Mouse (Mus musculus) hindbrain, embryonic 13.5 days (tissue): Measurements from ENCODE around the gene Tgm2. TPM values are rescaled to one million over a fixed set of nuclear protein-coding genes. Genes with fewer than 3 reads are reported as not detected.

Experiments
- ATAC-seq: fragments of 200-750 bp; cut with Nextera tagmentation; 2 replicates; pipeline ENCODE4 v1.8.0; 2017; ENCODE audit warnings: moderate TSS enrichment; ENCODE audit not compliant: low FRiP score
- H3K27ac ChIP-seq: fragments of 300-500 bp; sonication (generic); 2 replicates; pipeline ENCODE4 v1.5.1; 2015; ENCODE audit warnings: inconsistent platforms, mild to moderate bottlenecking, moderate library complexity
- H3K27me3 ChIP-seq: fragments of 300-500 bp; sonication (generic); 2 replicates; pipeline ENCODE4 v1.6.1; 2015; ENCODE audit warnings: mild to moderate bottlenecking, inconsistent platforms
- H3K36me3 ChIP-seq: fragments of 300-500 bp; sonication (generic); 2 replicates; pipeline ENCODE4 v1.6.1; 2015; ENCODE audit warnings: mild to moderate bottlenecking, inconsistent platforms
- H3K4me1 ChIP-seq: fragments of 300-500 bp; sonication (generic); replicated peaks from 2 replicates; pipeline ENCODE4 v1.6.1; 2015; ENCODE audit warnings: inconsistent platforms
- H3K4me2 ChIP-seq: fragments of 300-500 bp; sonication (generic); 2 replicates; pipeline ENCODE4 v1.6.1; 2015; ENCODE audit warnings: inconsistent platforms, mild to moderate bottlenecking, moderate library complexity
- H3K4me3 ChIP-seq: fragments of 300-500 bp; sonication (generic); 2 replicates; pipeline ENCODE4 v1.5.1; 2015; ENCODE audit warnings: mild to moderate bottlenecking, inconsistent platforms
- H3K9ac ChIP-seq: fragments of 300-500 bp; sonication (generic); 2 replicates; pipeline ENCODE4 v1.6.1; 2015; ENCODE audit warnings: mild to moderate bottlenecking, inconsistent platforms
- H3K9me3 ChIP-seq: fragments of 300-500 bp; sonication (generic); 2 replicates; pipeline ENCODE4 v1.6.1; 2016; ENCODE audit warnings: inconsistent platforms
- WGBS: fragments of 180-500 bp; shearing (Covaris S2); methylation state at CpG from one replicate; pipeline ENCODE4 v1.1.7; 2015; 5-methylcytosine and 5-hydroxymethylcytosine counted together
- polyA plus RNA-seq: library from polyadenylated mRNA; unstranded; fragments of >200 nt; fragmentation: Nextera tagmentation; extraction: Ambion mirVana; gene quantifications from 2 replicates; pipeline ENCODE4 v1.2.1, GENCODE M21; 2015

The Tgm2 gene
- polyA plus RNA-seq, 1 experiment from 2014 or later, result 10.1 TPM

DNA sequence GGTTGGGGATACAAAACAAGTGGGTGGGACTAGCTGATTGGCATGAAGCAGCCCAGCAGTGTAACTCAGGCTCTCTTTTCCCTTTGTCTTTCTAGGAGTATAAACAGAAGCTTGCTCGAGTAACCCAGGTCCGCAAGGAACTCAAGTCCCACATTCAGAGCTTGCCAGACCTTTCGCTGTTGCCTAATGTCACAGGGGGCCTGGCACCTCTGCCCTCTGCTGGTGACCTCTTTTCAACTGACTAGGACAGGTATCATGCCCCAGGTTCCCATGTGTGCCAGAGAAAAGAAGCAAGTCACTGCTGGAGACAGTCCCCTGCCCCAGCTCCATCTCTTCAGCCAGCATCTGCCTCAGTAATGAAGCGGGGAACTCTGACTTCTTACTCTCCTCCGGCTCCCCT is 71.4 kb downstream of the Tgm2 start:
- Histone ChIP-seq H3K27ac (no peak overlapping the region), H3K27me3 (no peaks in the 10 kb centered on the region), H3K9ac (no peak overlapping the region), H3K4me2 (no peak overlapping the region), H3K9me3 (no peaks in the 10 kb centered on the region), H3K4me3 (no peak overlapping the region), H3K4me1 (peaks cover 7% of the 10 kb centered on the region; the same call in 1 of the 2 replicates), H3K36me3 (peaks cover 67% of the 10 kb centered on the region)
- 88% methylated on average over 5 of the region's 5 CpGs for WGBS
- ATAC-seq, result no peak

GRCm38 (mm10) chr2:158071633-158071995 is 74.6 kb downstream of the Tgm2 start:
- no peak overlapping the region for H3K9ac ChIP-seq
- no peaks in the 10 kb centered on the region for H3K27me3 ChIP-seq
- H3K9me3 ChIP-seq, result no peaks in the 10 kb centered on the region
- no peaks in the 10 kb centered on the region for H3K4me1 ChIP-seq
- H3K27ac ChIP-seq, result no peak overlapping the region
- H3K36me3 ChIP-seq, result peaks cover 73% of the 10 kb centered on the region
- no peak overlapping the region for H3K4me3 ChIP-seq
- no peak for ATAC-seq
- no peak overlapping the region for H3K4me2 ChIP-seq
- 93% methylated on average over 5 of the region's 5 CpGs for WGBS

DNA sequence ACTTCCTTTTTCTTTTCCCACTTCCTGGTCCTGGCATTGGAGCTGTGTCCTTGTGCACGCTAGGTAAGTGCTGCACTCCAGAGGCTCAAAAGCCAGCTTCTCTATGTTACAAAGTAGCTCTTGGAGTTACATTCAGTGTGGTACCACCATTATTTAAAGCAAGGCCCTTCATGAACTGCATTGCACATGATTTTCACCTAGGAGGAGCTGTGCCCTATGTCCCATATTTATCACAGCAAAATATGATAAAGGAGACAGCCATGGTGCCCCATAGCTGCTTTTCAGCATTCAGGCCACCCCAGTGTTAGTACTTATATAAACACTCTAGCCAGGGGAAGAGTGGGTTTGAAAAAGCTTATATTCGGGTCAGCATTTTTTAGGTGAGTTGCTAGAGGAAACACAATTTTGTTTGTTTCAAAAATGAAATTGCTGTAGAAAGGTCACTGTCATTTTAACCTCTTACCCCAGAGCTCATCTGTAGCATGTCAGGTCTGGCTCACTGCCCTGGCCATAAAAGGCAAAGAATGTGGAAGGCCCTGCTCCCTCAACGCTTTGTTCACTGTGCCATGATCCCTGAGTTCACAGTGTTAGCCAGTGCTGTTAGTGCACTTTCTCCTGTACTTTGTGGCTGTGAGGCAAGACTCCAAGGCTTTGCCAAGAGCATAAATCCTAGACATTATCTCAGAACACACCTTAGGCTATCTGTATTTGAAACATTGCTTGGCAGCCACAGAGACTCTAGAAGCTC is 75.2 kb downstream of the Tgm2 start:
- ATAC-seq, result no peak
- H3K4me2 ChIP-seq, result no peak overlapping the region
- 0 out of 2 replicates have a peak, but pooled peaks cover 4% of the 10 kb centered on the region for H3K4me1 ChIP-seq
- no peaks in the 10 kb centered on the region for H3K27me3 ChIP-seq
- no peak overlapping the region for H3K9ac ChIP-seq
- no peaks in the 10 kb centered on the region for H3K9me3 ChIP-seq
- 87% methylated on average over 3 of the region's 3 CpGs for WGBS
- peaks cover 67% of the 10 kb centered on the region for H3K36me3 ChIP-seq
- no peak overlapping the region for H3K4me3 ChIP-seq
- no peak overlapping the region for H3K27ac ChIP-seq

DNA sequence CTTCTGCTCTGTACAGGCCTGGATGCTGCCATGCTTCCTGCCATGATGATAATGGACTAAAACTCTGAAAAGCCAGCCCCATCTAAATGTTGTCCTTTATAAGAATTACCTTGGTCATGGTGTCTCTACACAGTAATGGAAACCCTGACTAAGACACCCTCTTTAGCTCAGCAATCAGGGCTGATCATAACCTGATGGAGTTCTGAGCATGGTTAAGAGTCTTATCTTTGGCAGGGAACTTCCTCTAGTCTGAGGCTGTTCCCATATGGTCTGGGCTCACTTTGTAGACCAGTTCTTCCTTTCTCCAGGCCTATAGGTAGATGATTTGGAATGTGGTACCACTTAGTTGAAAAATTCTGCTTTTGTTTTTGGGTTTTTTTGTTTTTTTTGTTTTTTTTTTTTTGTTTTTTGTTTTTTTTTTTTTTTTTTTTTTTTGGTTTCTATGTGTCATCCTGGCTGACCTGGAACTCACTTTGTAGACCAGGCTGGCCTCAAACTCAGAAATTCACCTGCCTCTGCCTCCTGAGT is 77.7 kb downstream of the Tgm2 start:
- 0 out of 2 replicates have a peak, but pooled peaks cover 4% of the 10 kb centered on the region for H3K4me1 ChIP-seq
- H3K4me2 ChIP-seq, result no peak overlapping the region
- H3K9ac ChIP-seq, result no peak overlapping the region
- no peak for ATAC-seq
- H3K4me3 ChIP-seq, result no peak overlapping the region
- no peak overlapping the region for H3K27ac ChIP-seq
- peaks cover 55% of the 10 kb centered on the region for H3K36me3 ChIP-seq
- no peaks in the 10 kb centered on the region for H3K27me3 ChIP-seq
- no peaks in the 10 kb centered on the region for H3K9me3 ChIP-seq

GRCm38 (mm10) chr2:158067260-158067824 is 78.9 kb downstream of the Tgm2 start:
- Histone ChIP-seq H3K4me1 (0 out of 2 replicates have a peak, but pooled peaks cover 4% of the 10 kb centered on the region), H3K9me3 (no peaks in the 10 kb centered on the region), H3K27ac (no peak overlapping the region), H3K9ac (no peak overlapping the region), H3K27me3 (no peaks in the 10 kb centered on the region), H3K36me3 (peaks cover 55% of the 10 kb centered on the region), H3K4me3 (no peak overlapping the region), H3K4me2 (no peak overlapping the region)
- 92% methylated on average over 5 of the region's 5 CpGs for WGBS
- ATAC-seq, result no peak

GRCm38 (mm10) chr2:158066456-158066855 is 79.8 kb downstream of the Tgm2 start:
- Histone ChIP-seq H3K36me3 (peaks cover 54% of the 10 kb centered on the region), H3K4me2 (no peak overlapping the region), H3K4me3 (no peak overlapping the region), H3K9ac (no peak overlapping the region), H3K9me3 (no peaks in the 10 kb centered on the region), H3K4me1 (0 out of 2 replicates have a peak, but pooled peaks cover 4% of the 10 kb centered on the region), H3K27ac (no peak overlapping the region), H3K27me3 (no peaks in the 10 kb centered on the region)
- ATAC-seq, result no peak

Other genes with a start within 250 kb of the Tgm2 start
- 16.9 and 21.6 TPM in 2 replicates for gene Vstm2l, start 231.8 kb downstream of the Tgm2 start, polyA plus RNA-seq
- gene Tti1, start 118.0 kb downstream of the Tgm2 start, polyA plus RNA-seq, result 17.7 and 18.5 TPM in 2 replicates
- gene Rprd1b, start 117.9 kb downstream of the Tgm2 start, polyA plus RNA-seq, result 37.3 and 39.8 TPM in 2 replicates
- 2.0 and 3.1 TPM in 2 replicates for gene D630003M21Rik, start 82.8 kb upstream of the Tgm2 start, polyA plus RNA-seq
- gene Bpi, start 111.7 kb upstream of the Tgm2 start, polyA plus RNA-seq, result not detected in 2 replicates
- gene Lbp, start 160.1 kb upstream of the Tgm2 start, polyA plus RNA-seq, result 2.6 and 2.8 TPM in 2 replicates
- gene Snhg11, start 229.2 kb upstream of the Tgm2 start, polyA plus RNA-seq, result 518 and 582 TPM in 2 replicates